Mouse (Mus musculus): ENCODE data around the gene Acox1. TPM values are rescaled to one million over a fixed set of nuclear protein-coding genes. Genes with fewer than 3 reads are reported as not detected.

The Acox1 gene
- total and polyA plus RNA-seq, 3 experiments = 16.1 to 16.8 TPM; not detected in 1

- no peaks in the 10 kb centered on the region for H3K9me3 ChIP-seq (replicated peaks; ENCODE audit: insufficient read depth, low read length)
- no peaks in the 10 kb centered on the region for H3K4me1 ChIP-seq (ENCODE audit: control insufficient read depth in 1 of 2, insufficient read depth in 2 of 2, low read length in 2 of 2)
- DNase-seq (ENCODE audit: low read depth, low spot score) = no peak
- H3K4me3 ChIP-seq (ENCODE audit: control insufficient read depth in 1 of 2, insufficient read depth in 1 of 2, low read depth in 2 of 2, low read length in 2 of 2) = no peak overlapping the region
- H3K27me3 ChIP-seq (ENCODE audit: control insufficient read depth in 1 of 2, insufficient read depth in 2 of 2, low read length in 2 of 2) = no peaks in the 10 kb centered on the region
- H3K27ac ChIP-seq (ENCODE audit: control insufficient read depth, low read depth, low read length) = no peak overlapping the region
- TF ChIP-seq BHLHE40 (IDR thresholded peaks at IDR 0.05; ENCODE audit: borderline replicate concordance, low read depth, low read length) (no peak), E2F4 (IDR thresholded peaks at IDR 0.05; ENCODE audit: borderline replicate concordance, low read depth, low read length) (no peak), MXI1 (IDR thresholded peaks at IDR 0.05; ENCODE audit: low read depth, low read length) (no peak), ZNF384 (IDR thresholded peaks at IDR 0.05; ENCODE audit: low read depth, low read length) (no peak), RAD21 (IDR thresholded peaks at IDR 0.05; ENCODE audit: low read depth, low read length) (no peak), CHD1 (IDR thresholded peaks at IDR 0.05; ENCODE audit: low read depth, low read length) (no peak), UBTF (IDR thresholded peaks at IDR 0.05; ENCODE audit: borderline replicate concordance, insufficient read depth, low read depth, low read length) (no peak), MYB (IDR thresholded peaks at IDR 0.05; ENCODE audit: low read depth, low read length) (no peak), SMC3 (IDR thresholded peaks at IDR 0.05; ENCODE audit: low read depth, low read length) (no peak), TCF12 (IDR thresholded peaks at IDR 0.05; ENCODE audit: low read depth, low read length) (no peak), TBP (IDR thresholded peaks at IDR 0.05; ENCODE audit: low read depth, low read length) (no peak)
- H3K36me3 ChIP-seq (ENCODE audit: control insufficient read depth in 1 of 2, insufficient read depth in 2 of 2, low read length in 2 of 2) = no peaks in the 10 kb centered on the region
- no peaks in the 10 kb centered on the region for H3K79me2 ChIP-seq (ENCODE audit: control insufficient read depth, insufficient read depth, low read length, poor library complexity)
- no peak overlapping the region for H3K9ac ChIP-seq (ENCODE audit: control insufficient read depth, low read depth, low read length, poor library complexity, severe bottlenecking)
Measured at GRCm38 (mm10) chr11:116232427-116232826, 33.6 kb upstream of the Acox1 start.

- H3K4me1 ChIP-seq (ENCODE audit: control insufficient read depth in 1 of 2, insufficient read depth in 2 of 2, low read length in 2 of 2) = no peaks in the 10 kb centered on the region
- no peak for DNase-seq (ENCODE audit: low read depth, low spot score)
- H3K4me3 ChIP-seq (ENCODE audit: control insufficient read depth in 1 of 2, insufficient read depth in 1 of 2, low read depth in 2 of 2, low read length in 2 of 2) = no peak overlapping the region
- no peaks in the 10 kb centered on the region for H3K27me3 ChIP-seq (ENCODE audit: control insufficient read depth in 1 of 2, insufficient read depth in 2 of 2, low read length in 2 of 2)
- no peak overlapping the region for H3K27ac ChIP-seq (ENCODE audit: control insufficient read depth, low read depth, low read length)
- TF ChIP-seq USF1 (IDR thresholded peaks at IDR 0.05; ENCODE audit: low read depth, low read length) = no peak
- no peak for TF ChIP-seq TCF12 (IDR thresholded peaks at IDR 0.05; ENCODE audit: low read depth, low read length)
- no peaks in the 10 kb centered on the region for H3K36me3 ChIP-seq (ENCODE audit: control insufficient read depth in 1 of 2, insufficient read depth in 2 of 2, low read length in 2 of 2)
- no peaks in the 10 kb centered on the region for H3K9me3 ChIP-seq (replicated peaks; ENCODE audit: insufficient read depth, low read length)
- no peak overlapping the region for H3K9ac ChIP-seq (ENCODE audit: control insufficient read depth, low read depth, low read length, poor library complexity, severe bottlenecking)
- H3K79me2 ChIP-seq (ENCODE audit: control insufficient read depth, insufficient read depth, low read length, poor library complexity) = no peaks in the 10 kb centered on the region
Measured at GRCm38 (mm10) chr11:116228699-116229098, 29.9 kb upstream of the Acox1 start.

GRCm38 (mm10) chr11:116226414-116226813, 27.6 kb upstream of the Acox1 start:
- Histone ChIP-seq H3K9ac (ENCODE audit: control insufficient read depth, low read depth, low read length, poor library complexity, severe bottlenecking) (no peak overlapping the region), H3K9me3 (replicated peaks; ENCODE audit: insufficient read depth, low read length) (no peaks in the 10 kb centered on the region), H3K4me3 (ENCODE audit: control insufficient read depth in 1 of 2, insufficient read depth in 1 of 2, low read depth in 2 of 2, low read length in 2 of 2) (no peak overlapping the region), H3K27me3 (ENCODE audit: control insufficient read depth in 1 of 2, insufficient read depth in 2 of 2, low read length in 2 of 2) (no peaks in the 10 kb centered on the region), H3K79me2 (ENCODE audit: control insufficient read depth, insufficient read depth, low read length, poor library complexity) (no peaks in the 10 kb centered on the region), H3K4me1 (ENCODE audit: control insufficient read depth in 1 of 2, insufficient read depth in 2 of 2, low read length in 2 of 2) (no peaks in the 10 kb centered on the region), H3K36me3 (ENCODE audit: control insufficient read depth in 1 of 2, insufficient read depth in 2 of 2, low read length in 2 of 2) (no peaks in the 10 kb centered on the region), H3K27ac (ENCODE audit: control insufficient read depth, low read depth, low read length) (no peak overlapping the region)
- peak; percentile 86 for DNase-seq (ENCODE audit: low read depth, low spot score)
- no peak for TF ChIP-seq MXI1 (IDR thresholded peaks at IDR 0.05; ENCODE audit: low read depth, low read length)
- peak; percentile 96 for TF ChIP-seq RAD21 (IDR thresholded peaks at IDR 0.05; ENCODE audit: low read depth, low read length)
- no peak for TF ChIP-seq CHD1 (IDR thresholded peaks at IDR 0.05; ENCODE audit: low read depth, low read length)
- peak; percentile 77 to 100 (median 95) for TF ChIP-seq CTCF (IDR thresholded peaks at IDR 0.05 in 2 of 3, conservative IDR thresholded peaks at IDR 0.05 in 1 of 3; ENCODE audit: control insufficient read depth in 1 of 3, insufficient read depth in 1 of 3, low read depth in 2 of 3, low read length in 3 of 3, poor library complexity in 1 of 3, severe bottlenecking in 1 of 3)
- TF ChIP-seq ZKSCAN1 (IDR thresholded peaks at IDR 0.05; ENCODE audit: low read depth, low read length) = no peak
- TF ChIP-seq EP300 (IDR thresholded peaks at IDR 0.05; ENCODE audit: low read depth in 1 of 2, low read length in 2 of 2) = no peak
- no peak for TF ChIP-seq POLR2A (IDR thresholded peaks at IDR 0.05; ENCODE audit: control insufficient read depth in 1 of 2, insufficient read depth in 1 of 2, low read depth in 1 of 2, low read length in 2 of 2, poor library complexity in 1 of 2)
- TF ChIP-seq TAL1 (IDR thresholded peaks at IDR 0.05; ENCODE audit: low read length) = no peak
- TF ChIP-seq KAT2A (conservative IDR thresholded peaks at IDR 0.05; ENCODE audit: low read depth, low read length) = no peak
- TF ChIP-seq MAZ (IDR thresholded peaks at IDR 0.05; ENCODE audit: low read depth, low read length) = no peak
- TF ChIP-seq RCOR1 (IDR thresholded peaks at IDR 0.05; ENCODE audit: low read depth, low read length) = no peak
- TF ChIP-seq MAX (IDR thresholded peaks at IDR 0.05; ENCODE audit: low read length) = no peak
- no peak for TF ChIP-seq POLR2AphosphoS5 (IDR thresholded peaks at IDR 0.05; ENCODE audit: borderline replicate concordance, low read depth, low read length)
- no peak for TF ChIP-seq CHD2 (IDR thresholded peaks at IDR 0.05; ENCODE audit: low read length)
- no peak for TF ChIP-seq USF2 (IDR thresholded peaks at IDR 0.05; ENCODE audit: borderline replicate concordance in 1 of 2, insufficient read depth in 1 of 2, low read depth in 1 of 2, low read length in 2 of 2)
- no peak for TF ChIP-seq POLR2AphosphoS2 (IDR thresholded peaks at IDR 0.05; ENCODE audit: low read length)
- TF ChIP-seq UBTF (IDR thresholded peaks at IDR 0.05; ENCODE audit: borderline replicate concordance, insufficient read depth, low read depth, low read length) = no peak
- 0 out of 2 replicates have a peak, but pooled peaks have one; percentile 34 for TF ChIP-seq SIN3A (IDR thresholded peaks at IDR 0.05; ENCODE audit: low read length)
- no peak for TF ChIP-seq MYC (IDR thresholded peaks at IDR 0.05; ENCODE audit: low read depth, low read length)
